Mouse (Mus musculus) MEL (cell line): ENCODE measurements around the gene Flnb.

ENCODE experiments used
- CTCF ChIP-seq, 3 experiments: IDR thresholded peaks in 2 of 3; conservative IDR thresholded peaks in 1 of 3; 2 replicates each; pipeline ENCODE4 v1.5.1; 2011 to 2012; ENCODE audit warnings: low read length in 3 of 3, low read depth in 2 of 3, mild to moderate bottlenecking in 2 of 3, improper control_type of control experiment in 1 of 3, inconsistent platforms in 1 of 3, mixed read lengths in 1 of 3, moderate library complexity in 1 of 3; ENCODE audit not compliant: control insufficient read depth in 1 of 3, insufficient read depth in 1 of 3, poor library complexity in 1 of 3, severe bottlenecking in 1 of 3
- EP300 ChIP-seq, 2 experiments: IDR thresholded peaks; 2 replicates each; pipeline ENCODE4 v1.6.1; 2011; ENCODE audit warnings: improper control_type of control experiment in 2 of 2, low read length in 2 of 2, low read depth in 1 of 2, mild to moderate bottlenecking in 1 of 2
- MAZ ChIP-seq: IDR thresholded peaks from 2 replicates; pipeline ENCODE4 v1.6.1; 2012; ENCODE audit warnings: low read depth, mild to moderate bottlenecking, inconsistent platforms, low read length, improper control_type of control experiment
- POLR2A ChIP-seq, 2 experiments: IDR thresholded peaks; 2 replicates each; pipeline ENCODE4 v1.6.1; 2011 to 2012; ENCODE audit warnings: low read length in 2 of 2, mild to moderate bottlenecking in 2 of 2, control low read depth in 1 of 2, improper control_type of control experiment in 1 of 2, low read depth in 1 of 2, moderate library complexity in 1 of 2; ENCODE audit not compliant: control insufficient read depth in 1 of 2, insufficient read depth in 1 of 2, poor library complexity in 1 of 2
- SIN3A ChIP-seq: IDR thresholded peaks from 2 replicates; pipeline ENCODE4 v1.6.1; 2012; ENCODE audit warnings: low read length, improper control_type of control experiment, inconsistent platforms
- TCF12 ChIP-seq: IDR thresholded peaks from 2 replicates; pipeline ENCODE4 v1.6.1; 2014; ENCODE audit warnings: low read depth, mild to moderate bottlenecking, inconsistent platforms, low read length, improper control_type of control experiment, moderate library complexity
- ZNF384 ChIP-seq: IDR thresholded peaks from 2 replicates; pipeline ENCODE4 v1.6.1; 2012; ENCODE audit warnings: low read depth, mild to moderate bottlenecking, inconsistent platforms, low read length, improper control_type of control experiment

DNA sequence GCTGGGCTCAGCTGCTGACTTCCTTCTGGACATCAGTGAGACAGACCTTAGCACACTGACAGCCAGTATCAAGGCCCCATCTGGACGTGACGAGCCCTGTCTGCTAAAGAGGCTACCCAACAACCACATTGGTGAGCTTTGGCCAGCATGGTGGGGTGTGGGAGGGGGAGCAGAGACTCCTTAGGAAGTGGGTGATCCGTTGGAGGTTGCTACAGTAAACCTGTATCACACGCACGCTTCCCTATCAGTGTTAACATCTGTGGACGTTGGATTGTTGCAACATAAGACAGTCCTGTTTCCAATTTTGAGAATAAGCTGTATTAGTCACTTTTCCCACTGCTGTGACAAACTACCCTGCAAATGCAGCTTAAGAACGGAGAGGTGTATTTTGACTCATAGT lies 111.3 kb downstream of the Flnb start:
- no peak for TF ChIP-seq TCF12
- no peak for TF ChIP-seq POLR2A (IDR thresholded peaks at IDR 0.05; ENCODE audit: control insufficient read depth in 1 of 2, insufficient read depth in 1 of 2, low read depth in 1 of 2, low read length in 2 of 2, poor library complexity in 1 of 2)
- peak in 1 of 2 experiments; percentile 74; a peak in 2 of 4 replicates for TF ChIP-seq EP300 (IDR thresholded peaks at IDR 0.05; ENCODE audit: low read depth in 1 of 2, low read length in 2 of 2)
- TF ChIP-seq ZNF384 = no peak
- TF ChIP-seq CTCF (IDR thresholded peaks at IDR 0.05 in 2 of 3, conservative IDR thresholded peaks at IDR 0.05 in 1 of 3; ENCODE audit: control insufficient read depth in 1 of 3, insufficient read depth in 1 of 3, low read depth in 2 of 3, low read length in 3 of 3, poor library complexity in 1 of 3, severe bottlenecking in 1 of 3) = no peak
- no peak for TF ChIP-seq MAZ
- no peak for TF ChIP-seq SIN3A
